Mouse (Mus musculus) stomach, postnatal 0 days (tissue): Measurements from ENCODE around the gene Rnf19b. TPM values are rescaled to one million over a fixed set of nuclear protein-coding genes. Genes with fewer than 3 reads are reported as not detected.

ENCODE experiments used
- ATAC-seq: fragments of 200-750 bp; cut with Nextera tagmentation; 2 replicates; pipeline ENCODE4 v1.8.0; 2017; ENCODE audit not compliant: low FRiP score, low TSS enrichment
- DNase-seq: peaks from one replicate; pipeline ENCODE4 v3.0.0-alpha.2; 2016; ENCODE audit warnings: low spot score
- H3K27ac ChIP-seq: fragments of 300-500 bp; sonication (generic); replicated peaks from 2 replicates; pipeline ENCODE4 v1.5.1; 2014; ENCODE audit warnings: mild to moderate bottlenecking, control low read depth
- H3K27me3 ChIP-seq: fragments of 300-500 bp; sonication (generic); 2 replicates; pipeline ENCODE4 v1.6.1; 2014; ENCODE audit warnings: low read length; ENCODE audit not compliant: control insufficient read depth, insufficient read depth
- H3K36me3 ChIP-seq: fragments of 300-500 bp; sonication (generic); 2 replicates; pipeline ENCODE4 v1.6.1; 2014; ENCODE audit warnings: low read length, mixed read lengths; ENCODE audit not compliant: control insufficient read depth, insufficient read depth
- H3K4me1 ChIP-seq: fragments of 300-500 bp; sonication (generic); replicated peaks from 2 replicates; pipeline ENCODE4 v1.6.1; 2014; ENCODE audit warnings: antibody characterized with exemption; ENCODE audit not compliant: control insufficient read depth, insufficient read depth
- H3K4me2 ChIP-seq: fragments of 300-500 bp; sonication (generic); replicated peaks from 2 replicates; pipeline ENCODE4 v1.6.1; 2014; ENCODE audit warnings: low read depth, mild to moderate bottlenecking, control low read depth, moderate library complexity
- H3K4me3 ChIP-seq: fragments of 300-500 bp; sonication (generic); 2 replicates; pipeline ENCODE4 v1.5.1; 2014; ENCODE audit warnings: low read depth, low read length, control low read depth
- H3K9ac ChIP-seq: fragments of 300-500 bp; sonication (generic); 2 replicates; pipeline ENCODE4 v1.6.1; 2014; ENCODE audit warnings: mild to moderate bottlenecking, low read length, control low read depth, mixed read lengths
- H3K9me3 ChIP-seq: fragments of 300-500 bp; sonication (generic); 2 replicates; pipeline ENCODE4 v1.6.1; 2016; ENCODE audit warnings: low read length; ENCODE audit not compliant: control insufficient read depth
- CTCF ChIP-seq: IDR thresholded peaks from 2 replicates; pipeline ENCODE4 v1.5.1; 2016; ENCODE audit warnings: antibody characterized with exemption, low read depth, mild to moderate bottlenecking, moderate library complexity
- EP300 ChIP-seq: optimal IDR thresholded peaks from 2 replicates; pipeline ENCODE3; 2016; ENCODE audit warnings: antibody characterized with exemption
- WGBS: fragments of 180-500 bp; shearing (Covaris S2); extraction: QIAGEN DNeasy Blood & Tissue Kit; methylation state at CpG from one replicate; pipeline ENCODE4 v1.1.7; 2014; 5-methylcytosine and 5-hydroxymethylcytosine counted together
- polyA plus RNA-seq: library from polyadenylated mRNA; unstranded; fragments of >200 nt; fragmentation: Nextera tagmentation; extraction: Ambion mirVana; gene quantifications from 2 replicates; pipeline ENCODE4 v1.2.1, GENCODE M21; 2015

Gene Rnf19b
- polyA plus RNA-seq, 1 experiment from 2014 or later: 7.0 TPM

- no peaks in the 10 kb centered on the region for H3K27me3 ChIP-seq
- ATAC-seq: no peak
- WGBS: 69% methylated on average over 10 of the region's 10 CpGs
These were observed 61.6 kb downstream of the Rnf19b start for GRCm38 (mm10) chr4:129119708-129120107.

GRCm38 (mm10) chr4:129120520-129121445 is 62.7 kb downstream of the Rnf19b start:
- ATAC-seq (peak; percentile 65; the same call in 1 of the 2 replicates), DNase-seq (peak; percentile 82)
- 1% methylated on average over 55 of the region's 59 CpGs for WGBS
- Histone ChIP-seq H3K9me3 (no peaks in the 10 kb centered on the region), H3K4me3 (peak overlapping the region; percentile 41), H3K36me3 (no peaks in the 10 kb centered on the region), H3K9ac (no peak overlapping the region), H3K4me1 (peaks cover 3% of the 10 kb centered on the region), H3K4me2 (peak overlapping the region; percentile 74), H3K27me3 (no peaks in the 10 kb centered on the region), H3K27ac (no peak overlapping the region)
- peak; percentile 68 for TF ChIP-seq CTCF
- TF ChIP-seq EP300: no peak

More at GRCm38 (mm10) chr4:129119708-129120107, 61.6 kb downstream of the Rnf19b start:
- H3K4me2 ChIP-seq: no peak overlapping the region
- no peak overlapping the region for H3K4me3 ChIP-seq
- DNase-seq: no peak
- H3K9me3 ChIP-seq: no peaks in the 10 kb centered on the region
- H3K9ac ChIP-seq: no peak overlapping the region
- TF ChIP-seq EP300 (no peak), CTCF (no peak)
- H3K4me1 ChIP-seq: peaks cover 3% of the 10 kb centered on the region; the same call in 1 of the 2 replicates
- no peak overlapping the region for H3K27ac ChIP-seq
- no peaks in the 10 kb centered on the region for H3K36me3 ChIP-seq

- Histone ChIP-seq H3K27ac (no peak within 1 kb of the TSS), H3K27me3 (no peaks in the 10 kb centered on the region), H3K9me3 (no peaks in the 10 kb centered on the region), H3K4me3 (peak within 1 kb of the TSS; percentile 41), H3K4me2 (peak within 1 kb of the TSS; percentile 74), H3K9ac (no peak within 1 kb of the TSS), H3K4me1 (peaks cover 3% of the 10 kb centered on the region), H3K36me3 (no peaks in the 10 kb centered on the region)
- DNase-seq (no peak), ATAC-seq (peak; percentile 27; the same call in 1 of the 2 replicates)
- TF ChIP-seq EP300 (no peak), CTCF (no peak)
- 1% methylated on average over 15 of the region's 17 CpGs for WGBS
These were observed 63.6 kb downstream of the Rnf19b start, which contains the start of gene Hpca for GRCm38 (mm10) chr4:129121569-129122086. Gene Hpca (minus strand): TSS chr4:129122036.

- H3K9ac ChIP-seq: no peak overlapping the region
- no peaks in the 10 kb centered on the region for H3K27me3 ChIP-seq
- no peak for ATAC-seq
- WGBS: 16% methylated on average over 9 of the region's 9 CpGs
- H3K36me3 ChIP-seq: no peaks in the 10 kb centered on the region
- no peak overlapping the region for H3K27ac ChIP-seq
- no peak overlapping the region for H3K4me2 ChIP-seq
- no peak for TF ChIP-seq EP300
- TF ChIP-seq CTCF: no peak
- no peak for DNase-seq
- peaks cover 3% of the 10 kb centered on the region for H3K4me1 ChIP-seq
- no peak overlapping the region for H3K4me3 ChIP-seq
- H3K9me3 ChIP-seq: no peaks in the 10 kb centered on the region
These were observed 64.0 kb downstream of the Rnf19b start for GRCm38 (mm10) chr4:129122107-129122506.

- TF ChIP-seq EP300 (no peak), CTCF (no peak)
- H3K9me3 ChIP-seq: no peaks in the 10 kb centered on the region
- no peak for DNase-seq
- no peak overlapping the region for H3K9ac ChIP-seq
- ATAC-seq: no peak
- no peaks in the 10 kb centered on the region for H3K36me3 ChIP-seq
- WGBS: 18% methylated on average over 8 of the region's 8 CpGs
- H3K27ac ChIP-seq: no peak overlapping the region
- H3K27me3 ChIP-seq: no peaks in the 10 kb centered on the region
- no peak overlapping the region for H3K4me3 ChIP-seq
- no peak overlapping the region for H3K4me2 ChIP-seq
- H3K4me1 ChIP-seq: peaks cover 3% of the 10 kb centered on the region
These were observed 64.6 kb downstream of the Rnf19b start for GRCm38 (mm10) chr4:129122719-129123118.
